Mouse (Mus musculus): Measurements from ENCODE around the gene Ephb2. TPM values are rescaled to one million over a fixed set of nuclear protein-coding genes. Genes with fewer than 3 reads are reported as not detected.
A peak's percentile ranks its signal among the peaks of the same experiment; 100 is the strongest.

Ephb2 gene
- total RNA-seq, 2 experiments from 2014 or later = 14.9 to 16.1 TPM

- DNase-seq (ENCODE audit: low spot score in 2 of 2) = no peak
Measured at GRCm38 (mm10) chr4:136838026-136838425, 2.2 kb upstream of the Ephb2 start.

GRCm38 (mm10) chr4:136836387-136836931, 671 bp upstream of the Ephb2 start:
- no peak for DNase-seq (ENCODE audit: low spot score in 2 of 2)

DNA sequence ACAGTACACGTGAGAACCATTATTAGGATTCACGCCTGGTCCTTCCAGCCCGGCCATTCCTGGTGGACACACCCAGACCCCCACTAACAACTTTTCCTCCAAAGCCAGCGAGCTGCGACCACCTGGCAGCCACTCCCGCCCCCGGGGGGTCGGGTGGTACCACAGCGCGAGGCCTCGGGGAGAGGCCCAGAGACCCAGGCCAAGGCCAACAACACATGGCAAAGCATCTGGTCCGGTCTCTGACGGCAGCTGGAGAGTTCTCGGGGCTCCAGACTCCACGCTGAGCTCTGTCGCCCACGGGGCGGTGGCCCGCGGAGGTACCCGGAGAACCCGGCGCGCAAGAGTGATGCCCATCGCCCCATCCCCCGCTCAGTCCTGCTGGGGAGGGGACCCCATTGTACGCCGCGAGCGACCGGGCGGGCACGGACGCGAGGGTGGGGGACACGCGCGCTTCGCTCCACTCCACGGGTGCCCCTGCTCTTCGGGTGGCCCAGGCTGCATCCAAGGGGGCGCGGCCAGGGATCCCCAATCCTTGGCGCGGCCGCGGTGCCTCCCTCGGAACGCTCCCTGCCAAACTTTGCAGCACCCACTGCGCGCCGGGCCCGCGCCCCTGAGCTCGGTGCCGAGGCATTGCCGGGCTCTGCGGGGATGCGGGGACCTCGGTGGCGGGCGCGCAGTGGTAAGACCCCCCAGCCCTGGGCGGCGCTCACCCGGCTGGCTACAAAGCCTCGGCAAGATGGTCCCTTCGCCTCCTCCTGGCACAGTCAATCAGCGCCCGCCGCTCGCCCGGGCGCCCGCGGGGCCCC, 770 bp downstream of the Ephb2 start:
- peak; percentile 32 to 39 for DNase-seq (ENCODE audit: low spot score in 2 of 2)

DNA sequence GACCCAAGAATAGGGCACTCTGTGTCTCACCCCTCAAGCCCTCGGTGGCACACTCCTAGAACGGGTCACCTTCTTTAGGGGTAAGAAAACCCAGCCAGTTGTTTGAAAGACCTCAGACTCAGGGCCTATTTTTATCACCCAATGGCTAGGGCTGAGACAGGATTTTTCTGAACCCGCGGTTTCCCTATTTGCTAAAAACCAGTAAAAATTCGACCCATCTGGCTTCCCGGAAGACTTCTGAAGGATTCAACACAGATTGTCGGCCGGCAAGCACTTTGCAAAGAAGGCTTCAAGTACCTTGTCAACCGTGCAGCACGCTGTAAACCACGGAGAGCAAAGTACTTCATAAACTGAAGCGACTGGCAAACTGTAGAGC, 1.4 kb downstream of the Ephb2 start:
- no peak for DNase-seq (ENCODE audit: low spot score in 2 of 2)

DNA sequence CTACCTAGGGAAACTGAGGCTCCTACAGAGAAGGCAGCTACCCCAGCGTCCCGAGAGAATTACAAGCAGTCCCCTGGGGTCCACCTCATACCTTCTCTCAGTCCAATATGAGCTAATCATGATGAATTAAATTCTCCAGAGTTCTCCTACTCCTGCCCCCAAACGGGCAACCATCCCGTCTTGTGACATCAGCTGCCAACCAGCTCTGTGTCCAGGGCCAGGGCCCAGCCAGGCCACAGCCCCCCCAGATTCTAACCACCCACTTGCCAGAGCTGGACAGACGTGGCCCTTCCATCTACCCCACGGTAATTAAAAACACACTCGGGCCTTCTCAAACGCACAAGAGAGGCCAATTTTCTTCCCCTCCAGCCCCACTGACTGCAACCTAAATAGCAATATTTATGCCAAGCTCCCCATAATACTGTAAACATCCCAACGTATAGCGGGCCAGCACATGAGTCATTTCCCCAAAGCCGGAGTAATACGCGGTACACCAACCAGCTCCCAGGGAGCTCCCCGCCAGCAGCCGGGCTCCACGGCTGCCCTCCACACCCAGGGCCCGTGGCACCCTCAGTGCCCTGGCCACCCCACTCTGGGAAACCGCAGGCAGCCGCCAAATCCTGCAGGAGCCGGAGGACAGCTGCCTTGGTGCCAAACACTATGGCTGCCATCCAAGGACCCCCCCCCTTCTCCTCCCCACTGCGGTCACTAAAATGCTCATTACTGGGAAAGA, 2.0 kb downstream of the Ephb2 start:
- no peak for DNase-seq (ENCODE audit: low spot score in 2 of 2)

DNA sequence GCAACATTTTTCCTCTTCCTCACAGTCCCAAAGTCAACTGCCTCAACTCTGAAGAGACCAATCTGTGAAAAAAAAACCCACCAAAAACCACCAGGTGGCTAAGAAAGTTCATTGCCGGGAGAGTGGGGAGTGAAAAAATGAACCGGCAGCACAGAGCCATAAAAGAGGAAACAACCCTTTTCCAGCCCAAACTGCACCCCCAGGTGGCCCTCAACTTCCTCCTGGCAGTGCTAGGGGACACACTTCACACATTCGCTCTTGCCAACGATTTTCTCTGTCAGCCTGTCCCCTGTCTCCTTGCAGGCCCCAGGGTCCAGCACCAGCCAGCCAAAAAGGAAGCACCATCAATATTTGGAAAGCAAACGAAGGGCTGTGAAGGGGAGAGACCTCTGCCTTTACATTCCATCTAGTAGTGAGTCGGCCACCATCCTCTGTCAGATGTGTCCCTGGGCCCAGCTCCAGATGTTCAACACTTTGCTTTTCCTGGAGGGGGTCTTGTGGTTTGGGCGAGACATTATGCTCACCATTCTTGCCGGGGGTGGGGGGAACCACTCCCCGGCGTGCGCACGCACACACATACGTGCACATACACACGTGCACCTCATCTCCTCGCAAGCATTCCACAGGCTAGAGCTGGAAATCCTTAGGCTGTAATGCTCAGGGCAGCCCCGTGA, 3.1 kb downstream of the Ephb2 start:
- DNase-seq (ENCODE audit: low spot score in 2 of 2) = no peak

- DNase-seq (ENCODE audit: low spot score in 2 of 2) = no peak
Measured at GRCm38 (mm10) chr4:136830272-136830823, 5.4 kb downstream of the Ephb2 start.

DNA sequence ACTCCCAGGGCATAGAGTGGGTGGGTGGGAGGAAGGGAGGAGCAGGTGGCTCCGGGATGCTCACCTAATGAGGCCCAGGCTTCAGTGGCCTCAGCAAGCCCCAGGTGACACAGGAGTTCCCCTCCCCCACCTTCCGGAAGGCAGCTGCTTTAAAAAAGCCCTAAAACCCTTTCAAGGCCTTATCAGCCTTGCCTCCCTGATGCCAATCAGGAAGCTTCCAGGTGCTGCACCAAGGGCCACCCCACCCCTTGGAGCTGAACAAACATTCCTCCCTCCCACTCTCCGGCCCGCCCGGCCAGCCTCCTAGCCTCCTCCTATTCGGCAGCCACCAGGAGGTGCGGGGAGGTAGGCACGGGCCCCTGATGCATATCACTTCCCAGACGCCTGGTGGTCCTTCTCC, 6.0 kb downstream of the Ephb2 start:
- DNase-seq (ENCODE audit: low spot score in 2 of 2) = no peak

DNA sequence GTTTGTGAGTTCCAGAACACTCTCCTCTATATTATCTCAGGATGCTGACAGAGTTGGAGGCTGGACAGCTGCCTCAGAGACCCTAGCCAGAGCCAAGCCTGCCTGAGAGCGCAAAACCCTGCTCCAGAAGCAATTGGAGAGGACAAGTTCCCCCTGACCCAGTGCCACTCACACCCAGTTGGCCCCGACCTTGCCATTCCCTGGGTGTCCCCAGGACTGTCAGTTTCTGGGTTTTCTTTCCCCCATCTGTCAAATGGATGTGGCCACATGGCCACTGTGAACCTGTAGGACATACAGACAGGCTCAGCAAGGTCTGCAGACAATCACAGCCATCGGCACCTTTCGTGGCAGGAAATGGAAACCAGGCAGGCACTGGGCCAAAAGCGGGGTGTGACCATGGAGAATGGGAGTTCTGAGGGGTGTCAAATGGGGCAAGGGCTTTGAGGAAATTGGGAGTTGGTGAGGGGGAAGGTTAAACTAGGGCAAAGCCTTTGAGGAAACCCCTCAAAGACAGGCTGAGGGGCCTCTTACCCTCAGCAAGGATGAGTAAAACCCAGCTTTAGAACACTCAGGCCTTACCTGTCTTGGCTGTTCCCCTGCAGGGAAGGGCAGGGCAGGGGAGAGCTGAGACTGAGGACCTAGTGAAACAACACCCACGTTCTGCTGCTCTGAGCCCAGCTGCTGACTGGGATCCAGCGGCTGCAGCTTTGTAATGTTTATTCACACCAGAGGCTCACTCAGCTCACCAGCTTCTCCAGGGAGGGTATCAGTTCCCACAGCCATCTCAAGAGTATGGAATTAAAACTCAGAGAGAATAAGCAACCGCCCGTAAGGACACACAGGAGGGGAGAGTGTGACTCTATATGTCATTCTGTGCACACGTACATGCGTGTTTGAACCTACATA, 6.9 kb downstream of the Ephb2 start:
- DNase-seq (ENCODE audit: low spot score in 2 of 2) = no peak

GRCm38 (mm10) chr4:136824935-136825552, 10.7 kb downstream of the Ephb2 start:
- no peak for DNase-seq (ENCODE audit: low spot score in 2 of 2)

DNA sequence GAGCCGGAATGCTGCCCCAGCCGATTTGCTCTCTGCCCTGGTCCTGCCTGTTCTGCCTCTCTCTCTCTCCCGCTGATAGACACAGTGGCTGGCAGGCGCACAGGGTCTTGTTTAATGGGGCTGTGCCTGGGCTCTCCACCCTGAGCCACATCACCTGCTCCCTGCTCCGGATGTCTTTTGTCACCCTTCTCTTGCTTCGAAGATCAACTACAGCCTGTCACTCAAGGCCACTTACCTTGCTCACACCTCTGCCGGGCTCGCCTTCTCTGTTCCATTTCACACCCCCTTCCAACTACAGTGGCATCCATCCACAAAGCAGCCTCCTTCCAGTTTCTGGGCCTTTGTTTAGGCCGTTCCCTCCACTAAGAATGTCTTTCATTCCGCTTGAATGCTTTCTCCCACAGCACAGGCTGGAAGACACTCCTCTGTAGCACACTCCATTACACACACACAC, 15.7 kb downstream of the Ephb2 start:
- DNase-seq (ENCODE audit: low spot score in 2 of 2) = no peak

DNA sequence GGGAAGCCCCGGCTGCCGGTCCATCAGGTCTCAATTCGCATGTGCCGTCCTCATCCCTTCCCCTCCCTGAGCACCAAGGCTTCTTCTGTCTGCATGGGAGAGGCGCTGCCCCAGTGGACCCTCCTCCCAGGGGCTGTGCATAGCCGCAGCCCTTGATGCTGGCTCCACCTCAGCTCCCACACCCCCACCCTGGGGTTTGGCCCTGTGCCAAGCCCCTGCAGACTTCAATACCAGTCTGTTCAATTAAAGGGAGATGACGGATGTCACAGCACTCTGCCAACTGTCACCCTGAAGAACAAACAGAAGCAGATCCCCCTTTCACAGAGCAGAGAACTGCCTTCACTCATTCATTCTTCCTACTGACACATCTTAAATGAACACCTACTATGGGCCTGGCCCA, 19.1 kb downstream of the Ephb2 start:
- DNase-seq (ENCODE audit: low spot score in 2 of 2) = no peak

- DNase-seq (ENCODE audit: low spot score in 2 of 2) = no peak
Measured at GRCm38 (mm10) chr4:136815364-136815763, 20.4 kb downstream of the Ephb2 start.

GRCm38 (mm10) chr4:136812543-136812942, 23.2 kb downstream of the Ephb2 start:
- DNase-seq (ENCODE audit: low spot score in 2 of 2) = no peak

DNA sequence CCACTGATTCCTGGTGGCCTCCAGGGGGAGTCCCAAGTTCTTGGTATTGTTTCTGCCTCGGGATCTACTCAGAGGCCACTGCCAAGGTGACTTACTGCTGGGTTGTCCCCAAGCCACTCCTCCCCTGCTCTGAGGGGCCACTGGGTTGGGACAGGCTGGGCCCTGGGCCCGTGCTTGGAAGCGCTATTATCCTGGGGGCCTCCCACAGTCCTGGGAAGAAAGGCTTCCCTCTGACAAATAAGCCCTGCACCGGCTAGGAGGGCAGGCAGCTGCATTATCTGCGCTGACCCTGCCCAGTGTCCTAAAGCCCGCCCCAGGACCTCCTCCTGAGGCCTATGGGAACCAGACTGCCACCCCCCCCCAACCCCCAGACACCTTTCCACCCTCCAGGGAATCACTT, 24.2 kb downstream of the Ephb2 start:
- DNase-seq (ENCODE audit: low spot score in 2 of 2) = no peak

GRCm38 (mm10) chr4:136808478-136808877, 27.3 kb downstream of the Ephb2 start:
- no peak for DNase-seq (ENCODE audit: low spot score in 2 of 2)

DNA sequence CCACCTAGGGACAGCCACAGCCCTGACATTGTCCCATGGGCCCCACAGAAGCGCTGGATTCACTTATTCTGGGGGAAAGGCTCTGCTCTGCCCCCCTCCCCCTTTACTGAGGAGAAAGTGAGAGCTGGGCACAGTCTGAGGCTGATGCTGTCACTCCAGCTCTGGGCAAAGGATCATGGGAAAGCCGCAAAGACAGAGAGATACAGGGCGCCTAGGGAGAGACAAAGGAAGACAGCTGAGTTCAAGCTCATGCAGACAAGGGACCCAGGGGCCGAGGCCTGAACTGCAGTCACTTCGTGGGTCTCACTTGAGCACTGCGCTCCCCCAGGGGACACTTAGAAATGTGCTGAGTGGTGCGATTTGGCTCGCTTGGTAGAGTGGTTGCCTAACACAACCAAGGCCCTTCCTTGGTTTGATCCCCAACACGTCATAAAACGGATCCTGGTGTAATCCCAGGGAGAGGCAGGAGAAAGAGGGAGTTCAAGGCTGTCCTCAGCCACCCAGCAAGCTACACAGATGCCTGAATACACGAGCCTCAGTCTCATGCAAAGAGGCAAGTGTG, 28.3 kb downstream of the Ephb2 start:
- no peak for DNase-seq (ENCODE audit: low spot score in 2 of 2)

DNA sequence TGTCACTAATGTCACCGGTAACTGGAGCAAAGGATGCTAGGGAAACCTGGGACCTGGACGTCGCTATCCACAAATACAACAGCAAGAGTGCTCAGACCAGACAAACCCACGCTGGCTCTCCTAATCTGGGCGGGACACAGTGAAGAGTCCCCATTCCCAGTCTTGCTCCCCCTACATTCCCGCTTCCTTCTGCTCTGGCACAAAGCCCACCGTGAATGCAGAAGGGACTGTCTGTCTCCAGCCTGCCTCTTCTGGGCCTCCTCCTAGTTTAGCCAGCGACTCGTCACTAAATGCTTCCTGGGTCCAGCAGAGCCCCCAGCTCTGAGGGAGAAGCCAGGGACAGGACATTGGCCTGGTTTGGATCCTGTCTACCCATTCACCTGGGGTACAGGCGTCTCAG, 29.5 kb downstream of the Ephb2 start:
- DNase-seq (ENCODE audit: low spot score in 2 of 2) = no peak

- DNase-seq (ENCODE audit: low spot score in 2 of 2) = no peak
Measured at GRCm38 (mm10) chr4:136804343-136804742, 31.4 kb downstream of the Ephb2 start.

DNA sequence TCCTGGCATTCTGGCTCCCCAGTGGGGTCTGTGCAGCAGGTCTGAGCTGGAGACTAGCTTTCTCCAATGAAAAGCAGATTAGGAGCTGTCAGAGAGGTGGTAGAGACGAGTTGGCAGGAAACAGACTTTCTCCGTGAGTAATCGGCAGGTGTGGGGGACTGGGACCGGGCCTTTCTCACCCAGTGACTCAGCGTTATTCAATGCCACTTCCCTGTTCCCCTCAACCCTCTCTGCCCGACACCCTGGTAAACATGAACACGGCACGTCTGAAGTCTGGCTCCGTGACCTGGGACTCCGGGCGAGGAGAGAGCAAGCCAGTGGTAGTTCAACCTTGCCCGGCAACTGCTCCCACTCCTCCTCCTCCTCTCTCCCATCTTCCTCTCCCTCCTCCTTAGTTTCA, 33.3 kb downstream of the Ephb2 start:
- DNase-seq (ENCODE audit: low spot score in 2 of 2) = no peak

Measured in left cerebral cortex, adult 18-20 months (tissue).